Mouse (Mus musculus) bone marrow, adult 2 months (tissue): ENCODE measurements around the gene BC004004.

Experiments
- CTCF ChIP-seq: fragments of 200-500 bp; IDR thresholded peaks from 2 replicates; pipeline ENCODE4 v1.5.1; 2011; ENCODE audit warnings: low read length, control low read depth; ENCODE audit not compliant: control insufficient read depth, insufficient read depth
- POLR2A ChIP-seq: fragments of 200-500 bp; IDR thresholded peaks from 2 replicates; pipeline ENCODE4 v1.6.1; 2011; ENCODE audit warnings: low read depth, mild to moderate bottlenecking, control low read depth, low read length, borderline replicate concordance; ENCODE audit not compliant: control insufficient read depth

GRCm38 (mm10) chr17:29263840-29264633, 4.6 kb upstream of the BC004004 start, which contains the start of gene Ppil1:
- TF ChIP-seq CTCF (no peak), POLR2A (peak; percentile 72; the same call in 1 of the 2 replicates)
